ENCODE assay signal across 10 mouse cellular contexts in genomic region chr9:37932519-37932918, GRCm38 (mm10). TPM values are rescaled to one million over a fixed set of nuclear protein-coding genes. Genes with fewer than 3 reads are reported as not detected.
A peak's percentile ranks its signal among the peaks of the same experiment; 100 is the strongest.
DNase-seq lines count a peak whose midpoint lies in the region; ATAC-seq lines count a peak whose summit lies in the region.
"Had no signal": no experiment of that assay in that cellular context is flagged by ENCODE, and none has a peak within 500 bp of the region (broad histone marks: within the 10 kb centered on the region; RNA-seq: fewer than 3 reads in every experiment).

No protein-coding gene starts in this region.

- no peaks in the 10 kb centered on the region for H3K9me3 ChIP-seq in kidney, embryonic 16.5 days (ENCODE audit: low read length)
- H3K9me3 ChIP-seq in limb, embryonic 13.5 days, result no peaks in the 10 kb centered on the region
- H3K9me3 ChIP-seq: heart, embryonic 15.5 days had no signal

- WGBS in kidney, embryonic 16.5 days, result 7% methylated on average over 11 of the region's 11 CpGs
- WGBS in limb, embryonic 13.5 days, result 8% methylated on average over 11 of the region's 11 CpGs

- no peaks in the 10 kb centered on the region for H3K4me1 ChIP-seq in kidney, embryonic 16.5 days (ENCODE audit: insufficient read depth, low read length)
- H3K4me1 ChIP-seq in limb, embryonic 13.5 days, result no peaks in the 10 kb centered on the region
- H3K4me1 ChIP-seq: heart, embryonic 15.5 days had no signal

- no peak overlapping the region for H3K9ac ChIP-seq in kidney, embryonic 16.5 days (replicated peaks; ENCODE audit: low read length)
- no peak overlapping the region for H3K9ac ChIP-seq in limb, embryonic 13.5 days
- H3K9ac ChIP-seq: heart, embryonic 15.5 days had no signal

- no peaks in the 10 kb centered on the region for H3K27me3 ChIP-seq in kidney, embryonic 16.5 days (ENCODE audit: insufficient read depth, low read length)
- no peaks in the 10 kb centered on the region for H3K27me3 ChIP-seq in limb, embryonic 13.5 days
- H3K27me3 ChIP-seq: heart, embryonic 15.5 days had no signal

- no peaks in the 10 kb centered on the region for H3K36me3 ChIP-seq in kidney, embryonic 16.5 days (ENCODE audit: insufficient read depth, low read length)
- H3K36me3 ChIP-seq in limb, embryonic 13.5 days, result no peaks in the 10 kb centered on the region
- H3K36me3 ChIP-seq: heart, embryonic 15.5 days had no signal

- H3K27ac ChIP-seq in kidney, embryonic 16.5 days (ENCODE audit: low read length), result no peak overlapping the region
- no peak overlapping the region for H3K27ac ChIP-seq in limb, embryonic 13.5 days
- H3K27ac ChIP-seq: heart, embryonic 15.5 days had no signal

- ATAC-seq in kidney, embryonic 16.5 days (ENCODE audit: low FRiP score, low TSS enrichment), result peak; percentile 49; the same call in 1 of the 2 replicates
- ATAC-seq in limb, embryonic 13.5 days (ENCODE audit: low FRiP score, low read depth), result peak; percentile 77; the same call in 1 of the 2 replicates
- no peak for ATAC-seq in activated CD4-positive, CD25-positive, alpha-beta regulatory T cell, adult 4 months

- H3K4me2 ChIP-seq in kidney, embryonic 16.5 days (replicated peaks; ENCODE audit: low read depth, low read length), result no peak overlapping the region
- H3K4me2 ChIP-seq in limb, embryonic 13.5 days (replicated peaks), result no peak overlapping the region
- H3K4me2 ChIP-seq: heart, embryonic 15.5 days had no signal

- no peak overlapping the region for H3K4me3 ChIP-seq in kidney, embryonic 16.5 days (ENCODE audit: low read length)
- H3K4me3 ChIP-seq in limb, embryonic 13.5 days, result no peak overlapping the region
- H3K4me3 ChIP-seq: heart, embryonic 15.5 days had no signal

- peak; percentile 11 for DNase-seq in CD4-positive helper T cell, adult 2 months (ENCODE audit: low read depth, low spot score)
- peak; percentile 84 for DNase-seq in adipocyte (ENCODE audit: low spot score)
- DNase-seq in embryo, embryonic 10 days (ENCODE audit: low spot score), result peak; percentile 92
- peak; percentile 17 to 40 for DNase-seq in gastrocnemius, postnatal 4 days (ENCODE audit: low spot score in 2 of 2)
- peak; percentile 2 for DNase-seq in ovary, adult 18-20 months (ENCODE audit: low spot score)

RNA-seq across cellular contexts. Expression of gene Olfr878, which starts 14.9 kb away (rescaled TPM):
- total RNA-seq in gastrocnemius, postnatal 4 days (2021), result not detected
- polyA plus RNA-seq in kidney, embryonic 16.5 days (2015; fragmentation: Nextera tagmentation; extraction: Ambion mirVana), result not detected in 2 replicates
- polyA plus RNA-seq in limb, embryonic 13.5 days (2015; fragmentation: Nextera tagmentation; extraction: Ambion mirVana), result not detected in 2 replicates
- under 1 TPM in 1 of 2 experiments, not detected in 1; 0.21 TPM for polyA plus RNA-seq in activated CD4-positive, CD25-positive, alpha-beta regulatory T cell, adult 4 months (2017; shearing (Covaris generic))
- polyA plus RNA-seq: heart, embryonic 15.5 days; testis, adult 2 months had no signal

RNA-seq across cellular contexts. Expression of gene Olfr145, which starts 36.0 kb away (rescaled TPM):
- not detected for total RNA-seq in gastrocnemius, postnatal 4 days (2021)
- not detected in 2 replicates for polyA plus RNA-seq in kidney, embryonic 16.5 days (2015; fragmentation: Nextera tagmentation; extraction: Ambion mirVana)
- polyA plus RNA-seq in limb, embryonic 13.5 days (2015; fragmentation: Nextera tagmentation; extraction: Ambion mirVana), result not detected in 2 replicates
- under 1 TPM; 0.11 to 0.15 TPM for polyA plus RNA-seq in activated CD4-positive, CD25-positive, alpha-beta regulatory T cell, adult 4 months (2017; shearing (Covaris generic))
- polyA plus RNA-seq: heart, embryonic 15.5 days; testis, adult 2 months had no signal

RNA-seq across cellular contexts. Expression of gene Olfr881, which starts 59.1 kb away (rescaled TPM):
- not detected for total RNA-seq in gastrocnemius, postnatal 4 days (2021)
- not detected in 2 replicates for polyA plus RNA-seq in kidney, embryonic 16.5 days (2015; fragmentation: Nextera tagmentation; extraction: Ambion mirVana)
- polyA plus RNA-seq in limb, embryonic 13.5 days (2015; fragmentation: Nextera tagmentation; extraction: Ambion mirVana), result not detected in 2 replicates
- polyA plus RNA-seq in activated CD4-positive, CD25-positive, alpha-beta regulatory T cell, adult 4 months (2017; shearing (Covaris generic)), result under 1 TPM in 1 of 2 experiments, not detected in 1; 0.16 TPM
- polyA plus RNA-seq: heart, embryonic 15.5 days; testis, adult 2 months had no signal

Comparison
In these comparisons a context has a peak if more than half of its experiments do, and no peak if none do; other contexts are left out.
1. DNase-seq: peak in every context shown above with its lines; median percentile 92 in embryo, embryonic 10 days; 84 in adipocyte; 28 in gastrocnemius, postnatal 4 days; 11 in CD4-positive helper T cell, adult 2 months; 2 in ovary, adult 18-20 months.